Mouse (Mus musculus) limb, embryonic 13.5 days (tissue): ENCODE measurements around the gene Ptprg. TPM values are rescaled to one million over a fixed set of nuclear protein-coding genes. Genes with fewer than 3 reads are reported as not detected.
A peak's percentile ranks its signal among the peaks of the same experiment; 100 is the strongest.

Experiments used
- ATAC-seq: fragments of 200-750 bp; cut with Nextera tagmentation; 2 replicates; pipeline ENCODE4 v1.8.0; 2017; ENCODE audit warnings: low read depth, moderate number of reproducible peaks, moderate TSS enrichment; ENCODE audit not compliant: low FRiP score
- H3K27ac ChIP-seq: fragments of 300-500 bp; sonication (generic); 2 replicates; pipeline ENCODE4 v1.5.1; 2015; ENCODE audit warnings: inconsistent platforms, mild to moderate bottlenecking, moderate library complexity
- H3K27me3 ChIP-seq: fragments of 300-500 bp; sonication (generic); 2 replicates; pipeline ENCODE4 v1.6.1; 2015; ENCODE audit warnings: mild to moderate bottlenecking, inconsistent platforms
- H3K36me3 ChIP-seq: fragments of 300-500 bp; sonication (generic); 2 replicates; pipeline ENCODE4 v1.6.1; 2015; ENCODE audit warnings: inconsistent platforms, mild to moderate bottlenecking, moderate library complexity
- H3K4me1 ChIP-seq: fragments of 300-500 bp; sonication (generic); 2 replicates; pipeline ENCODE4 v1.6.1; 2015; ENCODE audit warnings: inconsistent platforms
- H3K4me2 ChIP-seq: fragments of 300-500 bp; sonication (generic); replicated peaks from 2 replicates; pipeline ENCODE4 v1.6.1; 2015; ENCODE audit warnings: inconsistent platforms, mild to moderate bottlenecking, moderate library complexity
- H3K4me3 ChIP-seq: fragments of 300-500 bp; sonication (generic); 2 replicates; pipeline ENCODE4 v1.5.1; 2015; ENCODE audit warnings: moderate library complexity, mild to moderate bottlenecking, inconsistent platforms
- H3K9ac ChIP-seq: fragments of 300-500 bp; sonication (generic); 2 replicates; pipeline ENCODE4 v1.6.1; 2015; ENCODE audit warnings: mild to moderate bottlenecking, inconsistent platforms
- H3K9me3 ChIP-seq: fragments of 300-500 bp; sonication (generic); 2 replicates; pipeline ENCODE4 v1.6.1; 2016; ENCODE audit warnings: inconsistent platforms
- WGBS: fragments of 180-500 bp; shearing (Covaris S2); methylation state at CpG from one replicate; pipeline ENCODE4 v1.1.7; 2015; 5-methylcytosine and 5-hydroxymethylcytosine counted together
- polyA plus RNA-seq: library from polyadenylated mRNA; unstranded; fragments of >200 nt; fragmentation: Nextera tagmentation; extraction: Ambion mirVana; gene quantifications from 2 replicates; pipeline ENCODE4 v1.2.1, GENCODE M21; 2015

Gene Ptprg
- polyA plus RNA-seq, 1 experiment from 2014 or later, result 38.4 TPM

DNA sequence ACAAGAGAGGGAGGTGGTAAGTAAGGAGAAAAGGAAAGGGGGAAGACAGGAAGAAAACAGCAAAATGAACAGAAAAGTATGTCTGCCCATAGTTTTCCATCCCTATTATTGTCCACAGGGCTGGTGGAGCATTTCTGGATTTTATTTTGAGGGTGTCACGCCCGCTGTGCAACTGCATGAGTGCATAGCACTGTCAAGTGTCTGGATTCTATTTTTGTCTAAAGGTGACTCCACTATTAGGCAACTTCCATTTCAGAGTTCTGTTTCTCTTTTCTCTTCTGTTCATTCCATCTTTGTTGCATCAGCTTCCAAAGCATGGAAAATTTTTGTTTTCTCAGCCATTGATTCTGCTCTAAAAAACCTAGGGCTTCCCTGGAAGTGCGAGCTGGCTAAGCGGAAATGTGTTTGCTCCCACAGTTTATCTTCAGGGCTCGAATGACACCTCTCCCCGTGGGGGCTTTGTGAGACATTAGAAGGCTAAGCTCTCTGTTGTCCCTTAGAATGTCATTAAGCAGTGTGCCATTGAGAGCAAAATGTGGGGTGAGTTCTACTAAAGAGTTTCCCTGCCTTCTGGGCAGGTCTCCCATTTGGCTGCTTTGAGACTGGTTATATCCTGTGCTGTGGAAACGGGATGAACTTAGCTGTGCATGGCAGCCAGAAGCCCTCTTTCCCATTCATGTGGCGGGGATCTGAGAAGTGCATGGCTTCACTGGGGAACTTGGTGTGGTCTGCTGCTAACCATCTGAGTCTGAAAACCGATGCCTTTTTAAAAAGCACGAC lies 330.0 kb downstream of the Ptprg start:
- H3K27ac ChIP-seq, result peak overlapping the region; percentile 33; the same call in 1 of the 2 replicates
- peak overlapping the region; percentile 27; the same call in 1 of the 2 replicates for H3K4me2 ChIP-seq
- 0 out of 2 replicates have a peak, but pooled peaks have one; percentile 38 for ATAC-seq

GRCm38 (mm10) chr14:11883995-11884394 lies 330.7 kb downstream of the Ptprg start:
- Histone ChIP-seq H3K36me3 (no peaks in the 10 kb centered on the region), H3K4me3 (no peak overlapping the region), H3K27me3 (no peaks in the 10 kb centered on the region), H3K4me2 (peak overlapping the region; percentile 27; the same call in 1 of the 2 replicates), H3K9ac (peak overlapping the region; percentile 15; the same call in 1 of the 2 replicates), H3K4me1 (peaks cover 49% of the 10 kb centered on the region), H3K9me3 (no peaks in the 10 kb centered on the region), H3K27ac (peak overlapping the region; percentile 33; the same call in 1 of the 2 replicates)
- no peak for ATAC-seq
- WGBS, result 45% methylated on average over 5 of the region's 5 CpGs

More for the DNA sequence above, 330.0 kb downstream of the Ptprg start:
- Histone ChIP-seq H3K36me3 (no peaks in the 10 kb centered on the region), H3K27me3 (no peaks in the 10 kb centered on the region), H3K4me3 (no peak overlapping the region), H3K9ac (peak overlapping the region; percentile 15; the same call in 1 of the 2 replicates), H3K4me1 (peaks cover 54% of the 10 kb centered on the region), H3K9me3 (no peaks in the 10 kb centered on the region)
- 21% methylated on average over 10 of the region's 10 CpGs for WGBS

GRCm38 (mm10) chr14:11886417-11886816 lies 333.1 kb downstream of the Ptprg start:
- H3K9ac ChIP-seq, result no peak overlapping the region
- ATAC-seq, result no peak
- H3K4me2 ChIP-seq, result no peak overlapping the region
- no peaks in the 10 kb centered on the region for H3K27me3 ChIP-seq
- H3K27ac ChIP-seq, result no peak overlapping the region
- no peaks in the 10 kb centered on the region for H3K9me3 ChIP-seq
- peaks cover 28% of the 10 kb centered on the region for H3K4me1 ChIP-seq
- H3K4me3 ChIP-seq, result no peak overlapping the region
- 42% methylated on average over 3 of the region's 3 CpGs for WGBS
- no peaks in the 10 kb centered on the region for H3K36me3 ChIP-seq

DNA sequence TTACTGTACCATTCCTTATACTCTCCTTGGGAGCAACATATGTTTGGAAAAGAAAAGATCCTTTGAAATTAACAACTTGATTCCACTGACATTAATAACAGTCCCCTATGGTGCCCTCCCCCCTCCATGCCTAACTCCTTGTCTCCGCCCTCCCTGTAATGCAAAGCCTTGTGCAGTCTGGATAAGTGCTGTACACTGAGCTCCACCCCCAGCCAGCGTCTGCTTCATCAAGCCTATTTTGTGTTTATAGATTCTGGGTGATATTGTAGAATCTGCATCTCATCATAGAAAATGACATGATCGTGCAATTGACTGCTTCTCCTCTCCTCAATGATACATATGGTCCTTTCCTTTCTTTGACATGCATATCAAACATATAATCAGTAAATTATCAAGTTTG lies 337.6 kb downstream of the Ptprg start:
- no peak overlapping the region for H3K9ac ChIP-seq
- WGBS, result 69% methylated on average over 3 of the region's 3 CpGs
- no peaks in the 10 kb centered on the region for H3K9me3 ChIP-seq
- ATAC-seq, result no peak
- no peak overlapping the region for H3K4me3 ChIP-seq
- H3K27me3 ChIP-seq, result no peaks in the 10 kb centered on the region
- no peaks in the 10 kb centered on the region for H3K36me3 ChIP-seq
- no peak overlapping the region for H3K4me2 ChIP-seq
- peaks cover 22% of the 10 kb centered on the region for H3K4me1 ChIP-seq
- no peak overlapping the region for H3K27ac ChIP-seq

- Histone ChIP-seq H3K4me1 (peaks cover 28% of the 10 kb centered on the region), H3K36me3 (no peaks in the 10 kb centered on the region), H3K27me3 (no peaks in the 10 kb centered on the region), H3K4me3 (no peak overlapping the region), H3K4me2 (no peak overlapping the region), H3K27ac (no peak overlapping the region), H3K9ac (no peak overlapping the region), H3K9me3 (no peaks in the 10 kb centered on the region)
- WGBS, result 49% methylated on average over 9 of the region's 9 CpGs
- ATAC-seq, result no peak
Measured at GRCm38 (mm10) chr14:11892621-11893020, 339.3 kb downstream of the Ptprg start.

DNA sequence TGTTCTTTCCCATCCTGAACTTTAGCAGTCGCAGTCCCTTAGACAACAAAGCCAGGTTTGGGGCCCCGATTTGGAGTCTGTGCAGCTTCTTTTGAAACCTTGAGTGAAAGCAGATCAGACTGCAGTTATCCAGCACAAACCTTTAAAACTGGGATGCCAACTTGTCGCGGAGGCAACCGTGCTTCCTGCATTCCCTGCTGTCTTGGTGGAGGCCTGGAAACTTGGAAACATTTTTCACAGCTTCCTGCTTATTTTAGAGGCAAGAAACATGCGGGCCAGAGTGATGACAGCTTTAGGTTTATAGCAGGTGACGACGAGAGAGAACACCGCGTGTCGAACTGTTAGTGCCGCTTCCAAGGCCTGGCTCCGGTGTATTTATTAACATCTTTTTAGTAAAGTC lies 342.2 kb downstream of the Ptprg start:
- Histone ChIP-seq H3K36me3 (no peaks in the 10 kb centered on the region), H3K4me2 (peak overlapping the region; percentile 16; the same call in 1 of the 2 replicates), H3K4me3 (no peak overlapping the region), H3K4me1 (peaks cover 28% of the 10 kb centered on the region), H3K27me3 (no peaks in the 10 kb centered on the region), H3K9me3 (no peaks in the 10 kb centered on the region), H3K9ac (no peak overlapping the region), H3K27ac (no peak overlapping the region)
- no peak for ATAC-seq
- 24% methylated on average over 13 of the region's 13 CpGs for WGBS

- Histone ChIP-seq H3K9me3 (no peaks in the 10 kb centered on the region), H3K27me3 (no peaks in the 10 kb centered on the region), H3K9ac (no peak overlapping the region), H3K4me2 (no peak overlapping the region), H3K36me3 (no peaks in the 10 kb centered on the region), H3K4me3 (no peak overlapping the region), H3K4me1 (peaks cover 5% of the 10 kb centered on the region; the same call in 1 of the 2 replicates), H3K27ac (no peak overlapping the region)
- ATAC-seq, result no peak
- WGBS, result 67% methylated on average over 2 of the region's 2 CpGs
Measured at GRCm38 (mm10) chr14:11902794-11903193, 349.5 kb downstream of the Ptprg start.

- 88% methylated on average over 5 of the region's 5 CpGs for WGBS
Measured at GRCm38 (mm10) chr14:11906130-11906675, 352.9 kb downstream of the Ptprg start.

GRCm38 (mm10) chr14:11912253-11912652 lies 358.9 kb downstream of the Ptprg start:
- Histone ChIP-seq H3K4me1 (no peaks in the 10 kb centered on the region), H3K27ac (no peak overlapping the region), H3K27me3 (no peaks in the 10 kb centered on the region), H3K4me3 (no peak overlapping the region), H3K9ac (no peak overlapping the region), H3K9me3 (no peaks in the 10 kb centered on the region), H3K36me3 (no peaks in the 10 kb centered on the region), H3K4me2 (no peak overlapping the region)
- no peak for ATAC-seq
- WGBS, result 92% methylated on average over 1 of the region's 1 CpGs

More at GRCm38 (mm10) chr14:11906130-11906675, 352.9 kb downstream of the Ptprg start:
- Histone ChIP-seq H3K9ac (no peak overlapping the region), H3K9me3 (no peaks in the 10 kb centered on the region), H3K4me1 (peaks cover 5% of the 10 kb centered on the region; the same call in 1 of the 2 replicates), H3K27ac (no peak overlapping the region), H3K4me3 (no peak overlapping the region), H3K27me3 (no peaks in the 10 kb centered on the region), H3K4me2 (no peak overlapping the region), H3K36me3 (no peaks in the 10 kb centered on the region)
- no peak for ATAC-seq

- WGBS, result 89% methylated on average over 5 of the region's 5 CpGs
- H3K27me3 ChIP-seq, result no peaks in the 10 kb centered on the region
Measured at GRCm38 (mm10) chr14:11917225-11917624, 363.9 kb downstream of the Ptprg start.

GRCm38 (mm10) chr14:11928545-11928944 lies 375.2 kb downstream of the Ptprg start:
- H3K27ac ChIP-seq, result no peak overlapping the region
- H3K4me1 ChIP-seq, result 0 out of 2 replicates have a peak, but pooled peaks cover 4% of the 10 kb centered on the region
- no peak overlapping the region for H3K4me3 ChIP-seq
- H3K9ac ChIP-seq, result no peak overlapping the region
- no peaks in the 10 kb centered on the region for H3K36me3 ChIP-seq
- no peaks in the 10 kb centered on the region for H3K9me3 ChIP-seq
- H3K4me2 ChIP-seq, result no peak overlapping the region
- H3K27me3 ChIP-seq, result no peaks in the 10 kb centered on the region
- no peak for ATAC-seq
- WGBS, result 66% methylated on average over 2 of the region's 2 CpGs

More at GRCm38 (mm10) chr14:11917225-11917624, 363.9 kb downstream of the Ptprg start:
- no peak overlapping the region for H3K4me3 ChIP-seq
- no peaks in the 10 kb centered on the region for H3K9me3 ChIP-seq
- no peak overlapping the region for H3K9ac ChIP-seq
- ATAC-seq, result no peak
- H3K4me1 ChIP-seq, result no peaks in the 10 kb centered on the region
- no peak overlapping the region for H3K27ac ChIP-seq
- H3K4me2 ChIP-seq, result no peak overlapping the region
- H3K36me3 ChIP-seq, result no peaks in the 10 kb centered on the region

DNA sequence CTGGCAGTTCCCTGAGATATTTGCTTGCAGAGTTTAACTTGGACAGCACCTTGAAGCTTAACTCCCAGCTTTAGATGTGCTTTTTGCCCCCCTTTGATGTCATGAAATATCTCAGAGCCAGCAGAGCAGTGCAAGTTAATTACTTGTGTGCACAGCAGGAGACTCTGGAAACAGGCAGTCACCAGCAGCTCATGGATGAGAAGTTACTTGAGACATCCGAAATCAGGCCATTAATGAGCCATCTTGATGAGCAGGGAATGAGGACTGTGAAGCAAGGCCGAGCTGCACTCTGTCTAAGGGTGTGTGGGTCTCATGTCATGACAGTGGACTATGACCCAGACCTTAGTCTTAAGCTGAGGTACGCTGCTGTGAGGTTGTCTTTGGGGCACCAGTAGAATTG lies 379.2 kb downstream of the Ptprg start:
- no peak overlapping the region for H3K27ac ChIP-seq
- H3K4me2 ChIP-seq, result no peak overlapping the region
- 0 out of 2 replicates have a peak, but pooled peaks cover 4% of the 10 kb centered on the region for H3K4me1 ChIP-seq
- H3K36me3 ChIP-seq, result no peaks in the 10 kb centered on the region
- no peak overlapping the region for H3K4me3 ChIP-seq
- H3K27me3 ChIP-seq, result no peaks in the 10 kb centered on the region
- no peak overlapping the region for H3K9ac ChIP-seq
- WGBS, result 45% methylated on average over 3 of the region's 3 CpGs
- ATAC-seq, result no peak
- H3K9me3 ChIP-seq, result no peaks in the 10 kb centered on the region
